Mouse (Mus musculus) embryonic fibroblast, embryonic 13.5 days (primary cell): ENCODE measurements around the gene Pla2g1b.

Source experiments
- CTCF ChIP-seq: IDR thresholded peaks from 2 replicates; pipeline ENCODE4 v1.5.1; 2011; ENCODE audit warnings: mild to moderate bottlenecking, control low read depth, low read length, moderate library complexity, borderline replicate concordance; ENCODE audit not compliant: insufficient read depth
- POLR2A ChIP-seq: IDR thresholded peaks from 2 replicates; pipeline ENCODE4 v1.6.1; 2011; ENCODE audit warnings: low read depth, mild to moderate bottlenecking, control low read depth, low read length, moderate library complexity

DNA sequence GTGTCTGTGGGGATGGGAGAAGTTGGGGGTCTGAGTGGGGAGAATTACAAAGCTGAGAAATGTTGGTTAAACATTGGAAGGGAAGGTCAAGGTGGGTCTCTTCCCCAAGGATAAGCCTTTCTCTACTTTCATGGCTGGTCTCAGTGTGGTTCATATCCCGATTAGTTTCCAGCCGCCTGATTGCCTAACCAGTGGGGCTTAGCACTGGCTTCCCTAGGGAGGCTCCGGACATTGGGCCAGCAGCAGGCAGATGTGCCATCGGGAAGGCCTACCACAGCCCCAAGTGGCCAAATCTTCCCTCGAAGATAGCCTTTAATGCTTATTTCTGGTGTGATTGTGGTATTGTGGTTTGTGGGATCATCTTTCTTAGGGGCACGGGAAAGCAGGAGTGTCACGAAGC is 46.3 kb downstream of the Pla2g1b start:
- TF ChIP-seq POLR2A, result no peak
- TF ChIP-seq CTCF, result no peak
